Mouse (Mus musculus) embryonic fibroblast, embryonic 13.5 days (primary cell): Measurements from ENCODE around the gene Hoxc8.

Source experiments
- CTCF ChIP-seq: IDR thresholded peaks from 2 replicates; pipeline ENCODE4 v1.5.1; 2011; ENCODE audit warnings: mild to moderate bottlenecking, control low read depth, low read length, moderate library complexity, borderline replicate concordance; ENCODE audit not compliant: insufficient read depth
- POLR2A ChIP-seq: IDR thresholded peaks from 2 replicates; pipeline ENCODE4 v1.6.1; 2011; ENCODE audit warnings: low read depth, mild to moderate bottlenecking, control low read depth, low read length, moderate library complexity

DNA sequence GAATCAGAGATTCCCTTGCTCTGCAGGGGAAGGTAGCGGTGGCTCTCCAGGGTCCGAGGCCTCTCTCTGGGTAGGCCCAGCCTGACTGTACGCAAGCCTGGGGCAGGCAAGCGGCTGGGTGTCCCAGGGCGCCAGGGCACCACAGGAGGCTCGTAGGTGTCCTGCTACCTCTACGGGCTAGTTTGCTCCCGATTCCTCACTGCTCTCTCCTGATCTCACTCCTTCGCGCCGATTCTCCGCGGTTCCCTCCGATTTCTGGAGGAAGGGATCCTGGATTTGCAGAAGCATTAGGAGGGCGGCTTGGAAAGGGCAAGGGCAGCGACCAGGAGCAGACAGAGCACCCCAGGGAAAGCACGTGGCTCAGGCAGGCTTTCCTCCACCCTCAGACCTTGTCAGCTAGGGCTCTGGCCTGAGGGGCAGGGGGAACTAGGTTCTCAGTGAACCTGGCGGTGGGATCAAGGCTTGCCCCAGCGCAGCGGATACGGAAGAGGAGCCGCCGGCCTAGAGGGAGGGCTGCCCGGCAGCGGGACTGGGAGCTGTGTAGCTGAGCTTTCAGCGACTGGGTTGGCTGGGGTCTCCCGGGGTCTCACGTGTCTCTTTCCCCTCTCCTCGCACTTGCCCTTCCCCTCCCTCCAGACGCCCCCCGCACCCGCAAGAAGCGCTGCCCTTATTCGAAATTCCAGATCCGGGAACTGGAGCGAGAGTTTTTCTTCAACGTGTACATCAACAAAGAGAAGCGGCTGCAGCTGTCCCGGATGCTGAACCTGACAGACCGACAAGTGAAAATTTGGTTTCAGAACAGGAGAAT, 34.4 kb upstream of the Hoxc8 start:
- TF ChIP-seq CTCF (no peak), POLR2A (no peak)
